Mouse (Mus musculus) midbrain, embryonic 11.5 days (tissue): Measurements from ENCODE around the gene Tpbgl. TPM values are rescaled to one million over a fixed set of nuclear protein-coding genes. Genes with fewer than 3 reads are reported as not detected.

Experiments used
- ATAC-seq: fragments of 200-750 bp; cut with Nextera tagmentation; 2 replicates; pipeline ENCODE4 v1.8.0; 2017; ENCODE audit warnings: moderate TSS enrichment, moderate library complexity; ENCODE audit not compliant: low FRiP score
- DNase-seq: peaks from one replicate; pipeline ENCODE4 v3.0.0; 2015; ENCODE audit warnings: low spot score; ENCODE audit errors: missing footprints
- H3K27ac ChIP-seq: fragments of 300-500 bp; sonication (generic); 2 replicates; pipeline ENCODE4 v1.5.1; 2014; ENCODE audit warnings: low read depth, low read length
- H3K27me3 ChIP-seq: fragments of 300-500 bp; sonication (generic); 2 replicates; pipeline ENCODE4 v1.6.1; 2014; ENCODE audit warnings: mild to moderate bottlenecking, low read length, moderate library complexity, mixed read lengths; ENCODE audit not compliant: control insufficient read depth, insufficient read depth
- H3K36me3 ChIP-seq: fragments of 300-500 bp; sonication (generic); 2 replicates; pipeline ENCODE4 v1.6.1; 2014; ENCODE audit warnings: mild to moderate bottlenecking, low read length, moderate library complexity, mixed read lengths; ENCODE audit not compliant: control insufficient read depth, insufficient read depth
- H3K4me1 ChIP-seq: fragments of 300-500 bp; sonication (generic); 2 replicates; pipeline ENCODE4 v1.6.1; 2014; ENCODE audit warnings: low read length; ENCODE audit not compliant: control insufficient read depth, insufficient read depth
- H3K4me2 ChIP-seq: fragments of 300-500 bp; sonication (generic); 2 replicates; pipeline ENCODE4 v1.6.1; 2014; ENCODE audit warnings: mild to moderate bottlenecking, moderate library complexity
- H3K4me3 ChIP-seq: fragments of 300-500 bp; sonication (generic); 2 replicates; pipeline ENCODE4 v1.5.1; 2014; ENCODE audit warnings: low read depth, low read length
- H3K9ac ChIP-seq: fragments of 300-500 bp; sonication (generic); 2 replicates; pipeline ENCODE4 v1.6.1; 2014; ENCODE audit warnings: low read length
- H3K9me3 ChIP-seq: fragments of 300-500 bp; sonication (generic); 2 replicates; pipeline ENCODE4 v1.6.1; 2016; ENCODE audit warnings: low read length; ENCODE audit not compliant: control insufficient read depth
- WGBS: fragments of 180-500 bp; shearing (Covaris S2); extraction: QIAGEN DNeasy Blood & Tissue Kit; methylation state at CpG from one replicate; pipeline ENCODE4 v1.1.7; 2014; 5-methylcytosine and 5-hydroxymethylcytosine counted together
- polyA plus RNA-seq: library from polyadenylated mRNA; unstranded; fragments of >200 nt; fragmentation: Nextera tagmentation; extraction: Ambion mirVana; gene quantifications from 2 replicates; pipeline ENCODE4 v1.2.1, GENCODE M21; 2014

Gene Tpbgl
- polyA plus RNA-seq, 1 experiment from 2014 or later: 0.34 TPM

DNA sequence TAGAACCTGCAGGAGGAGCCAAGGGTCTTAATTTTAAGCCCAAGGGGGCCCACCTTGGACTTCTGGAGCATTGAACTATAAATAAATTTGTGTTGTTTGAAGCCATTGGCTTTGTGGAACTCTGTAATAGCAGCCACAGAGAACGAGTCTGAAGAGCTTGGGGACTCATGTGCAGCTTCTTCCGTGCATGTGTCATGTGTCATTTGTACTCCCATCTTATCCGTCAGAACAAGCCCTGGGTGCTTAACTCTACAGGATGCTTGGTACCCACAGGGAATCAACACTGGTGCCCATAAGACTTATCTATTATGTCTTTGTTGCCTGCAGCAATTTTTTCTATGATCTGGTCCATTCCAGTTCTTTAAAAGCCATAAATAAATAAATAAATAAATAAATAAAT lies 48.7 kb downstream of the Tpbgl start:
- Histone ChIP-seq H3K9me3 (no peaks in the 10 kb centered on the region), H3K27me3 (peaks cover 2% of the 10 kb centered on the region; the same call in 1 of the 2 replicates), H3K4me1 (peaks cover 11% of the 10 kb centered on the region), H3K4me3 (no peak overlapping the region), H3K36me3 (no peaks in the 10 kb centered on the region), H3K27ac (no peak overlapping the region), H3K4me2 (no peak overlapping the region), H3K9ac (no peak overlapping the region)
- ATAC-seq (no peak), DNase-seq (no peak)
- WGBS: 82% methylated on average over 3 of the region's 3 CpGs

Other genes starting within 250 kb of the Tpbgl start
- gene Gdpd5, start 245.7 kb downstream of the Tpbgl start, polyA plus RNA-seq: 16.2 and 16.7 TPM in 2 replicates
- gene Klhl35, start 161.1 kb downstream of the Tpbgl start, polyA plus RNA-seq: 22.5 and 22.9 TPM in 2 replicates
- gene Rps3, start 143.4 kb downstream of the Tpbgl start, polyA plus RNA-seq: 716 and 724 TPM in 2 replicates
- 4.1 and 4.6 TPM in 2 replicates for gene Arrb1, start 91.6 kb downstream of the Tpbgl start, polyA plus RNA-seq
- 2.3 and 2.5 TPM in 2 replicates for gene Slco2b1, start 84.2 kb upstream of the Tpbgl start, polyA plus RNA-seq
- gene Olfr520, start 103.2 kb upstream of the Tpbgl start, polyA plus RNA-seq: not detected in 2 replicates
- not detected in 2 replicates for gene Olfr521, start 136.4 kb upstream of the Tpbgl start, polyA plus RNA-seq
- gene Neu3, start 201.3 kb upstream of the Tpbgl start, polyA plus RNA-seq: 1.5 and 1.6 TPM in 2 replicates
- 0.29 and 0.44 TPM in 2 replicates for gene Xrra1, start 232.0 kb upstream of the Tpbgl start, polyA plus RNA-seq
- gene Spcs2, start 236.4 kb upstream of the Tpbgl start, polyA plus RNA-seq: 385 and 386 TPM in 2 replicates